Mouse (Mus musculus) WW6 (cell line): ENCODE data around the gene Rmnd5b.
A peak's percentile ranks its signal among the peaks of the same experiment; 100 is the strongest.
"Not testable (repeated sequence)": the region's sequence is repeated elsewhere in the genome, so short reads cannot be mapped to it uniquely, and the experiment has no call there.

ENCODE experiments used
- DNase-seq: peaks from one replicate; pipeline ENCODE4 v3.0.0-alpha.2; 2013; ENCODE audit warnings: low read depth, low spot score

Rmnd5b gene

DNA sequence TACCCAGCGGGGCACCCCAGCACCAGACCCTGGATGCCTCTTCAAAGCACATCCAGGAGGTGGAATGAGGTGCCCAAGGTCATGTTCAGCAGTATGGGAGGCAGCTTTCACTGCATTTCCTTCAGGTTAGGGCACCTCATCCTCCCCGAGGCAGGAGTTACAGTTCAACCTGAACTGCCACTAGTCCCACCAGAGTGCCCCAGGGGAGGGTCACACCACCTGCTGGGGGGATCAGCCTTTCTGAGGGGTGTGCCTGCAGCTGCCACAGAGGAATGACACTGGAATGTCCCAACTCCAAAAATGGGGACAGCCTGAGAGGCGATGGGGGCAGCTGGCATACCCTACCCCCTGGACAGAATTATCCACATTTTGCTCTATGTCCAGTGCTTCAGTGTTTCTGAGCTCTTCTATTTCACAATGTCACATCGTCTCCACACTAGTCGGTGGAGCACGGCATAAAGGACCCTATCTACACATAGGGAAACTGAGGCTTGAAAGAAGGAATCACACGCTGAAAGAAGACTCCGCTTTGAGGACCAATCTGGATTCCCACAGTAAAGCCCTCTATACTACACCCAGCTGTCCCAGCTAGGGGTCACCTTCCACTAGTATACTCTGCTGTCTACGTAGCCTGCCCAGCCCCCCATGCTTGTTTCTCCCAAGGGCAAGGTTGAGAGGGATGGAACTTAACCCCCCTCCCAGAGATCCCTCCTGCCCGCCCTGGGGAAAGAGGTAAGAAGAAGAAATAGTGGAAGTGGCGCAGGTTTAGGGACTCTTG, 13.6 kb upstream of the Rmnd5b start:
- DNase-seq: no peak

DNA sequence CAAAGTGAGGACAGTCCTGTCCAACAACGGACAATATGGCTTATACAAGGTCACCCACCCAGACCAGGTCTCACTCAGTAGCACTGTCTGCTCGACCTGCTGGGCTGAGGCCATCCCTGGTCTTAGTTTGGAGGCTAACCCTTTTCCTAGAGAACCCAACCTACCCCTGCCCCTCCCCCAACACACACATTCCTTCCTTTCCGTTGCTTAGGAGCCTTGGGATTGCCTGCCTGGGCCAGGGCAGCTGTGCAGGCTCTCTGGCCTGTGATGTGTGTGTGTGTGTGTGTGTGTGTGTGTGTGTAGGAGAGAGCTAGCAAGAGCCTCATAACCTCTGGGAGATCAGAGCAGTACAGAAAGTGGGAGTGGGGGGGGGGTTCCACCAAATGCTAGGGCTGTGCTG, 12.9 kb upstream of the Rmnd5b start:
- DNase-seq: no peak

DNA sequence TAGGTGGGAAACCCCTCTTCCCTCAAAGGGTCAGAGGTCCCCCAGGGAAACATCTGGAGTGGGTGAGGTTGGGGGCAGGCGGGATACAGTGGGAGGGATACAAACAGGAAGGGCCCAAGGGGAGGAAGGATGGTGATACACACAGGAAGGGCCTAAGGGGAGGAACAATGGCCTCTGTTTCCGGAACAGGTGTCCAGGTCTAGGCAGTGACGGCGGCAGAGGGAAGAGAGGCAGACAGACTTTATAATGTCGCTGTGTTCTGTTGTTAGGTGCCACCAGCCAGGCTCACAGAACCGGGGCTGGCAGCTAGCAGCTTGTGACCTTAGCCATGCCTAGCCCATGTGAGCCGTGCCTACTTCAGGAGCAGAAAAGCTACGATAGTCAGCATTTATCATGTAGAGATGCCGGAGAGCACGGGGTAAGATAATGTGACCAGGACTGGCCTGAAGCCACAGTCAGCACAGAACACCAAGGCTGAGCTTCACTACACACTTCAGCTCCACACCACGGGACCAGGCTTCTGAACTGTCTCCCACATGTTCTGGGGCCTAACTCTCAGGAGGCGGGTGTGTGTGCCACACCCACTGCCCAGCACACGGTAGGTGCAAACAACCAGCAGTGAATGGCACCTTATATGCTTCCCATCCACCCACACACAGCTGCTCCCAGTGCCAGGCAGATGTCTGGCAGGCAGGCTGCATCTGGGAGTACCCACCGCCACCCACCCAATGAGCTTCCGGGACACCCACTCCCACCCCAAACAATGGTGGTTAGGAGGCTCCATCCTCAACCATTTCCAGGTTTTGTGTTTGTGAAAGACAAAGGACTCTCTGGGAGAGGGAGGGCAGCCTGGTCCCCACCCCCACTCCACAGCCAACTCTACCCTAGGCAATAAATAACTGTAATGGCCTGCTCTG, 11.3 kb upstream of the Rmnd5b start:
- DNase-seq: no peak

DNA sequence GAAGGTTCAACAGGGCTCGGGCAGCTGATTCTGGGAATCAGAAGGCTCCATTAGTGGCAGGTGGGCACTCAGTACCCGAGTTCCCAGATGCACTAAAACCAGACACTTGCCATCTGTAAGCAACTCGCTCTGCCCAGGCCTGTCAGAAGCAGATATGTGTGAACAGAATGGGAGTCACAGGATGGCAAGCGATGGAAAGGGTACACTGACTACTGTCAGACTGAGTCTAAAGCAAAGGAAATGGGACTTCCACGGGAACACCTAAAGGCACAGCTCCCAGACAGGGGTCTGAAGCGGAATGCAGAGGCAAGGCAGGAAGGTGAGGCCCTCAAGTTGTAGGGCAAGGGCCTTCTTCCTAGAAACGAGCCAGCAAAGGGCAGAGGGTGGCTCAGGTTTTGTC, 10.5 kb upstream of the Rmnd5b start:
- DNase-seq: no peak

- DNase-seq: no peak
Observed at GRCm38 (mm10) chr11:51645293-51645692, 9.6 kb upstream of the Rmnd5b start.

DNA sequence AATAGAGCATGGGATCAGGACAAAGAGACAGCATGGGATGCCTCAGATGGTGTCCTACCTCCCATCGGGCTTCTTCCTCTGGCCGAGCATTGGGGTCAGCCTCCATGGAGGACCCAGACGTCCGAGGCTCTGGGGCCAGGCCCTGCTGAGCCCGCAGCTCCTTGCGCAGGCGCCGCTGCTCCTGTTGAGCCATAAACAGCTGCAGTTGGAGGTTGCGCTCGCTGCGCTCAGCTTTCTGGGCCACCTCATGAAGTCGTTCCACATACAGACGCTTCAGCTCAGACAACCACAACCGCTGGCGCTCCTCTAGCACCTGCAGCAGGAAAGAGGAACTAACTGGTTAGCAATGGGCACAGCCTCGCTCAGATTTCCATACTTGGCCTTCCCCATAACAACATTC, 8.5 kb upstream of the Rmnd5b start:
- no peak for DNase-seq

DNA sequence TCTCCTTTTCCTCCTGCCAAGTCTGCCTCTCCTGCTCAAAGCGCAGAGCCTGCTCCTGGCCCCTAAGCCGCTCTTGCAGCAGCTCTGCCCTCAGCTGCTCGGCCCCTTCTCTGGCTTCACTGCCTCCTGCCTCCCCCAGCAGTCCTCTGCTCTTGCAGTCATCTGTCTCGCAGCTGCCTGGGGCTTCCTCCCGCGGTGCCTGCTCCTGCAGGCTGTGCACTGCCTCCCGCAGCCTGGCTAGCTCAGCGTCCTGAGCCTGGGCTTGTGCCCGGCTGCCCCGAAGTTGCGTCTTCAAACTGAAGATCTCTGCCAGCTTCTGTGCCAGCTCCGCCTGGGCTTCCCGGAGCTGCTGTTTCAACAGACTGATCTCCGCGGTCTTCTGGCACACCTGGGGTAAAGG, 8.1 kb upstream of the Rmnd5b start:
- DNase-seq: no peak

DNA sequence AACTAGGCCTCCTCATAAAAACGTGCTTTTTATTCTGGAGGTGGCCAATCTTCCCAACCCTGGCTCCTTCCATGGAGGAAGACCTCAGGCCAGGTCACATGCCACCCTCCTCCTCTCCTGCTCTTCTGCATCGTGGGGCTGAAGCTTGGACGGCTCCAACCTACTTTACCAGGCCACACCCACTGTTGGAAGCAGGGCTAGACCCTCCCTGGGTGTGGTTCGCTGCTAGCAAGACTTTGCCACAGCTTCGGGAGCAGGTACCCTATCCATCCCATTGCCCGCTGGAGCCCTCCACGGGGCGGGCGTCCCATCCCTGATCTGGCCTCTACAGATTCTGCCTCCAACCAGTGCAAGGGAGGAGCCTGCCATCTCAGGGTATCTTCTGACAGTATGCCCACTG, 7.5 kb upstream of the Rmnd5b start:
- DNase-seq: no peak

DNA sequence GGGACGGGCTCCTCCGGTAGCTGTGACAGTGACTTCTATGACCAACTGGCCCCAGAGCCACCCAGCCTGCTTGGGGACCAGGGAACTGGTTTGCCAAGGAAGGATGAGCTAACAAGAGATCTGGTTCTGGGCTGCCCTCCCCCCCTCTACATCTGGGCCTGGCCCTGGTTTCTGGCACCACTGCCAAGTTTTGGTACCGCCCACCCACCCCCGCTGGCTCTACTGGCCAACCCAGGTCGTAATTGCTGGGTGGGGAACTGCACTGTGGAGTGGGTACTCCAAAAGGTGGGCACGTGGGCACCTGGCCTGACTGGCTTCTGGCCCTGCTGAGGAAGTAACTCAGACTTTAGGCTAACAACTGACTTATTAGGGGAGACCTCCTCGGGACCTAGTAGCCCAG, 5.1 kb upstream of the Rmnd5b start:
- no peak for DNase-seq

DNA sequence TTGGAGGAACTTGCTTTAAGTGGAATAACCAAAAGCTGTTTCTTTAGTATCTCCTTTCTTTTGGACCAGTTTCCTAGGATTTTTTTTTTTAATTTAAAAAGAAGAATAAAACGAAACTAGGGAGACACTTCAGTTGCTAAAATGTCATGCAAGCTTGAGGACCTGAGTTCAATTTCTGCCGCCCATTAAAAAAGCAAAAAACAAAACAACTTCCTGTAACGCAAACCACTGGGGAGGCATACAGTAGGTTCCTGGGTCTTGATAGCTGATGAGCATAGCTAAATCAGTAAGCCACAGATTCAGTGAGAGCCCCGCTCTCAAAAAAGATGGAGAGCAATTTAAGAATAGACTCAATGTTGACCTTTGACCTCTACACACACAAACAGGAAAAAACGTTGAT, 2.8 kb upstream of the Rmnd5b start:
- no peak for DNase-seq

- DNase-seq: peak; percentile 89
Observed at GRCm38 (mm10) chr11:51637971-51638414, 2.3 kb upstream of the Rmnd5b start.

DNA sequence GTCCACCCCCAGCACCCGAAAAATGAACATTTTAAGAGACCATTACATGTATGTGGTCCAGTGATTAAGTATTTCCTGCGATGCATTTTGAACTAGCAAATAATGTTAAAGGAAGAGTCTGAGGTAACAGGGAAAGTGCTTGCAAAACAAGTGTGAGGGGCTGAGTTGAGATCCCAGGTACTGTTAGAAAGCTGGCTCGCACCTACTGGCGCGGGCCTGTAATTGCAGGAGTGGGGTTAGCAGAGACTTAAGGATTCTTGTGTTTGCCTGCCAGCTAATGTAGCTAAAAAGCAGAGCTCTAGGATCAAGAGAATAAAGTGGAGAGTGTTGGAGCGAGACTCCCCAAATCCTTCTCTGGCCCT, 608 bp upstream of the Rmnd5b start:
- no peak for DNase-seq

DNA sequence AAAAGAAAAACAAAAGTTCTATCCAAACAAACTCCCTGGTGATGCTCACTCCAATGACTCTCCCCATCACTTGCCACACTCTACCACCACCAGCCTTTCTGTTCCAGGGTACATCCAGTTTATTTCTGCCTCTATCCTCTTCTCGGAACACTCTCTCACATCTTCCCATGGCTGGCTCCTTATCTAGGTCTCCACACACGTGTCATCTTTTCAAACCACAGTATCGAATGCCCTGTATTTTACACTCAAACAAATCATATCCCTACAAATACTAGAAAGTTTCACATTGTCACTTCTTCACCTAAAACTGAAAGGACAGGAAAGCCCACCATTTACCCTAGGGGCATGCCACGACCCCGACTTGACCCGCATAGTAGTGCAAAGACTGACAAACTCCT, 570 bp downstream of the Rmnd5b start:
- no peak for DNase-seq

DNA sequence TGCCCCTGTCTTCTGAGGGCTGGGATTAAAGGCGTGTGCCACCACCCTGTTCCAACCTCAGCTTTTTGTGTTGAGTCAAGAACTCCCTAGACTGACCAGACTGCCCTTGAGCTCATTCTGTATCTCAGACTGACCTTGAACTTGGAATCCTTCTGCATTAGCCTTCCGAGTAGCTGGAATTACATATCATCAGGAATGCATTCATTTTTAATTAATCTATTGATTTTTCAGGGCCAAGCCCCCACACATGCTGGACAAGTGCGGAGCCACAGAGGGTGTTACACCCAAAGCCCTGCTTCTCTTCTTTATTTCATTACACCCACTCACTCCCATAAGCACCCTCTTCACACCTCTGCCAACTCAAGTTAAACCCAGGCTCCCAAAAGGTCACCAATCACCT, 2.0 kb downstream of the Rmnd5b start:
- no peak for DNase-seq

DNA sequence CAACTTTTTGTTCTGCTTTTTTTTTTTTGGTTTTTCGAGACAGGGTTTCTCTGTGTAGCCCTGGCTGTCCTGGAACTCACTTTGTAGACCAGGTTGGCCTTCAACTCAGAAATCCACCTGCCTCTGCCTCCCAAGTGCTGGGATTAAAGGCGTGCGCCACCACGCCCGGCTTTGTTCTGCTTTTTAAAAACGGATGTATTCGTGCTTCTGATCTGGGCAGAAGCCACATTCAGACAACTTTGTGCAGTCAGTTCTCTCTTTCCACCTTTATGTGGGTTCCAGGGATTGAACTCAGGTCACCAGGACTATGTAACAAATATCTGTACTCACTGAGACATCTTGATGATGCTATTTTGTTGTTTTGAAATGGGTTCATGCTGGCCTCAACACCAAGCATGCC, 2.5 kb downstream of the Rmnd5b start:
- DNase-seq: not testable (repeated sequence)

DNA sequence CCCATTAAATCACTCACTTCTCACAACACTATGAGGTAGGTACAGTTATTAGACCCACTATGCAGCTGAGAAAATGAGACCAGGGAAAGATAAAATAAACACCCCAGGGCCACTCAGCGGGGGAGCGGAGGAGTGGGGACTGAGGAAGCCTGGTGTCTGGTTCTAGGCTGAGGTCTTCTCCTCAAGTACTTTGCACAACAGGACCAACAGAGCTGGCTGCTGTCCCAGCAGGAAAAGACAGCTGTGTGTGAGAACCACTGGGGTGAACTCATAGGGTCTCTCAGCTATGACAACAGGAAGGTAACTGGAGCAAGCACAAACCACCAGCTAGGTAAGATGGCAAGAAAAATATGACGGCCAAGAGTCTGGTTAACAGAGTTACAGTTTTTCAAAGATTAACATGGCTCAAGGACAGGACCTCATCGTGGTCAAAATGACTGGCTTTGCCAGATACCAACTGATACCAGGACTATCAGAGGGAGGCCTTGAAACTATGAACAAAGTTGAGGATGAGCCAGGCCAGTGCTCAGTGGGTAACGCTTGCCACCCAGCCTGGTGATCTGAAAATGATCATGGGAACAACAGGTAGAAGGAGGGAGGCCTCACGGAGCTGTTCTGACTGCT, 3.5 kb downstream of the Rmnd5b start:
- DNase-seq: no peak

GRCm38 (mm10) chr11:51629651-51630314, 5.9 kb downstream of the Rmnd5b start:
- no peak for DNase-seq

DNA sequence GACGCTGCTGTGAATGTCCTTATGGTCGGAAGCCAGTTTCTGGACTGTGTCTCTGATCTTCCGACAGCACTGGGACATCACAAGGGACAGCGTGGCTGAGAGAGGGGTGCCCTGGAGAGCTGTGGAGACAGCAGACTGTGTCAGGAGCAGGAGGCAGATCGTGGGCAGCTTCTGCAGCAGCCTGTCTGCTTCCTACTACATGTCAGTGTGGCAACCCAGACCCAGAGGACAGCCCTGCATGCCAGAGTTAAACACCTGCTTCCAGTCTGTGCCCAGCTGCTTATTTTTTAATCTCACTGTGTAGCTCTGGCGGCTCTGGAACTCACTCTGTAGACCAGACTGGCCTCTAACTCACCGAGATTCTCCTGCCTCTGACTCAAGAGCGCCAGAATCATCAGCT, 7.8 kb downstream of the Rmnd5b start:
- no peak for DNase-seq

DNA sequence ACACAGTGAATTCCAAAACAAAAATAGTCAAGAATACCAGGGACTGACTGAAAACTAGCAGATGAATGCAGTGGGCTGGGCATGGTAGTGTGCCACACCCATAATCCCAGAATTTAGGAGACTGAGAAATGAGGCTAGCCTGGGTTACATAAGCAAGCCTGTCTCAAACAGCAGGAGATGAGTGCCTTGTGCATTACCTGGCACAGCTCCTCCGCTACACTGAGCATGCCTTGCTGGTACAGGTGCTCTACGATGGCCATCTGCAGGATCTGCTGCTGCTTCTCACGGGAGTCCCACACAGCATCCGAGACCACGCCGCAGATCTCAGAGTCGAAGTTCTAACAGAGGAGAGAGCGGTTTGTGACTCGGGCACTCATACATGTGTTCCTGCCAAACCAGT, 8.3 kb downstream of the Rmnd5b start:
- no peak for DNase-seq

- DNase-seq: no peak
Observed at GRCm38 (mm10) chr11:51625187-51625820, 10.4 kb downstream of the Rmnd5b start.

- DNase-seq: no peak
Observed at GRCm38 (mm10) chr11:51622971-51623491, 12.7 kb downstream of the Rmnd5b start.
